Mouse (Mus musculus) monocyte, adult 59 days (primary cell): ENCODE data around the gene Olfr1535. TPM values are rescaled to one million over a fixed set of nuclear protein-coding genes. Genes with fewer than 3 reads are reported as not detected.

Experiments
- total RNA-seq, 2 experiments: library from RNA; stranded (reverse); gene quantifications; one replicate each; pipeline ENCODE4 v1.2.4; 2023

The Olfr1535 gene
- not detected for total RNA-seq

DNA sequence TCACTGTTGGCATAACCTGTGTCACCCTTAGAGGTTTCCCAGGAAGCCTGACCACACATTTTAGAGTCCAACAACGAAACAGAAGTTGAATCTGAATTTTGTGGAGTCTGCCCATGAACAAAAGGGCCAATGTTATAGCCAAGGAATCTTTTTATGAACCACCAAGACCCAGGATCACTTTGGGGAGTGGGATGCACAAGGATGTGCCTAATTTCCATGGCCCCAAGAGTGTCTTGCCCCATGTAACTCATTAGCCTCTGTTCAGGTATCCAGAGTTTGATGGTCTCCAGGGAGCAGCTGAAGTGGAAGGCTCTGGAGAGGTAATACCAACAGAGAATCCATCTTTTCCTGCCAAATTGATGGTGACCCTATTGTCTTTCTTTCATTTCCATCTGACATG, at the start of gene Olfr1535:
TSS of gene Olfr1535 (minus strand) at position 101 of the 400 bp plus-strand sequence.

DNA sequence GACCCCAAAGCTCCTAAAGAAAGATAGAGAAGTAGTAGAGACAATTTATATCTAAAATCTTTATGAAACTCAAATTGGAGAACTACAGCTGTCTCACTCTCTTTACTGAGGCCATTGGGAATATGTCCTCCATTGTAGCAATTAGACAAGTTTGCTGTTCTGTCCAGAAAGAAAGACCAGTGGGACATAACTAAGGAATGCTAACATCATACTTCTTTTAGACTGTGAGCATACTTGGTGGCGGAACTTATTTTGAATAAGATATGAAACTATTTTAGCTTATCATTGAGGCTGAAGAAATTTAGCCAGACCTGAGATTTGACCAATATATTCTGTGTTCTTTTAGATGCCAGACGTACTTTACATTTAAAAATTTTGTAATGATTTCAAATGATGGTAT, 22.0 kb upstream of the Olfr1535 start, which contains the start of gene Olfr1364:
TSS of gene Olfr1364 (minus strand) at position 101 of the 400 bp plus-strand sequence.

DNA sequence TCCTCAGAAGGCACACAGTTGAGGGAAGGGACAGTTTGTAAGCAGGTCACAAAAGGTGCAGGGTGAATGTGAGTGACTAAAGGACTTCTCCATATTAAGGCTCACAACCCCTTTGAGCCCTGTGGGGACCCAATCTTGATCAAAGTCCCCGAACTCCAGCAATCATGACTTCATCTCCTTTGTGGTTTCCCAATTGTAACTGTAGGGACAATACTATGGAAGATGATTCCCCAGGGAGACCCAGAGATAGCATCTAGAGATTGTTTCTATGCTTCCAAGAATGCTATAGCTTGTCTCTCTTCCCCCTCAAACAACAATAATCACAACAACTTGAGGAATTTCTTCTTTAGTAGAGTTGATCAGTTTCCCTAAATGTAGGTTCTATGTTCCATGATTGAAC, 17.0 kb downstream of the Olfr1535 start, which contains the start of gene Olfr1366:
TSS of gene Olfr1366 (minus strand) at position 101 of the 400 bp plus-strand sequence.

DNA sequence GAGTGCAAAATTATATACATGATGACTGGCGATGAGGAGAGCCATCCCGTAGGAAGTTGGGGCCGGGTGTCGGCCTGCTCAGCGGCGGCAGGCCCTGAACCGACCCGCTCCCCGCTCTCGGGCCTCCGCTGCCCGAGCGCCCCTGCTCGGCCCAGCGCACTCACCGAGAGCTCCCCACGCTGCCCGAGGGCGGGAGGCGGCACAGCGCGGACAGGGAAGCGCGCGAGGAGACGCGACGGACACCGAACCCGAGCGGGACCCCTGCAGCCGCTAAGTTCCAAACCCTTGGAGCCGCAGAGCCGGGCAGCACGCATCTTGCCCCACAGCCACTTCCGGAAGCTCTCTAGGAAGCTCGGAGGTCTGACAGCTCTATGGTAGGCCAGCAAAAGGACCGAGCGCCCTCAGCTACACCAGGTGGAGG, 28.9 kb downstream of the Olfr1535 start, which contains the start of gene Zkscan8:
TSS of gene Zkscan8 (minus strand) at position 340 of the 421 bp plus-strand sequence.

Other genes with a start within 250 kb of the Olfr1535 start
- not detected for gene Gpx6, start 247.8 kb downstream of the Olfr1535 start, total RNA-seq
- not detected for gene Olfr1367, start 213.0 kb downstream of the Olfr1535 start, total RNA-seq
- gene Zscan12, start 197.1 kb downstream of the Olfr1535 start, total RNA-seq, result 1 to 10 TPM; 3.6 to 4.8 TPM
- gene Zkscan3, start 157.1 kb downstream of the Olfr1535 start, total RNA-seq, result 10 to 100 TPM; 38.4 to 40.3 TPM
- not detected for gene Pgbd1, start 118.8 kb downstream of the Olfr1535 start, total RNA-seq
- 10 to 100 TPM; 39.7 to 41.9 TPM for gene Zscan26, start 106.2 kb downstream of the Olfr1535 start, total RNA-seq
- under 1 TPM; 0.45 to 0.61 TPM for gene Nkapl, start 91.4 kb downstream of the Olfr1535 start, total RNA-seq
- gene Zkscan4, start 81.0 kb downstream of the Olfr1535 start, total RNA-seq, result 1 to 10 TPM in 1 of 2 experiments, under 1 TPM in 1; 0.21 to 1.3 TPM
- gene Gm10065, start 80.5 kb downstream of the Olfr1535 start, total RNA-seq, result not detected
- 1 to 10 TPM; 3.2 to 4.5 TPM for gene AK157302, start 64.7 kb downstream of the Olfr1535 start, total RNA-seq
- 10 to 100 TPM; 13.1 to 17.2 TPM for gene Gm11273, start 58.5 kb downstream of the Olfr1535 start, total RNA-seq
- 1 to 10 TPM; 4.9 to 5.6 TPM for gene Zkscan8, start 28.8 kb downstream of the Olfr1535 start, total RNA-seq
- gene Olfr1366, start 17.1 kb downstream of the Olfr1535 start, total RNA-seq, result not detected
- not detected for gene Olfr1364, start 21.9 kb upstream of the Olfr1535 start, total RNA-seq
- gene Olfr1362, start 54.1 kb upstream of the Olfr1535 start, total RNA-seq, result not detected
- not detected for gene Olfr11, start 82.6 kb upstream of the Olfr1535 start, total RNA-seq
- gene Olfr1361, start 103.5 kb upstream of the Olfr1535 start, total RNA-seq, result not detected
- not detected for gene Olfr1360, start 117.5 kb upstream of the Olfr1535 start, total RNA-seq
- not detected for gene Olfr1359, start 138.2 kb upstream of the Olfr1535 start, total RNA-seq
- gene Hist1h2bl, start 156.2 kb upstream of the Olfr1535 start, total RNA-seq, result 100 to 1,000 TPM in 1 of 2 experiments, 10 to 100 TPM in 1; 76.3 to 127 TPM
- 10 to 100 TPM; 49.1 to 81.3 TPM for gene Hist1h2ai, start 156.5 kb upstream of the Olfr1535 start, total RNA-seq
- gene Hist1h3h, start 157.8 kb upstream of the Olfr1535 start, total RNA-seq, result 100 to 1,000 TPM; 116 to 129 TPM
- 10 to 100 TPM in 1 of 2 experiments, 1 to 10 TPM in 1; 9.8 to 11.6 TPM for gene Hist1h2bm, start 162.2 kb upstream of the Olfr1535 start, total RNA-seq
- gene Hist1h4j, start 175.2 kb upstream of the Olfr1535 start, total RNA-seq, result 10 to 100 TPM; 15.5 to 16.5 TPM
- 100 to 1,000 TPM; 368 to 459 TPM for gene Hist1h4k, start 190.6 kb upstream of the Olfr1535 start, total RNA-seq
- 10 to 100 TPM; 38.3 to 45.1 TPM for gene Hist1h2ak, start 193.9 kb upstream of the Olfr1535 start, total RNA-seq
- gene Hist1h2bn, start 194.2 kb upstream of the Olfr1535 start, total RNA-seq, result 100 to 1,000 TPM in 1 of 2 experiments, 10 to 100 TPM in 1; 96.0 to 110 TPM
- gene Hist1h1b, start 220.7 kb upstream of the Olfr1535 start, total RNA-seq, result 100 to 1,000 TPM in 1 of 2 experiments, 10 to 100 TPM in 1; 97.5 to 117 TPM
- 100 to 1,000 TPM; 136 to 153 TPM for gene Hist1h3i, start 223.5 kb upstream of the Olfr1535 start, total RNA-seq
- 10 to 100 TPM; 24.1 to 24.2 TPM for gene Hist1h2an, start 227.3 kb upstream of the Olfr1535 start, total RNA-seq
- gene Hist1h2bp, start 227.6 kb upstream of the Olfr1535 start, total RNA-seq, result 10 to 100 TPM; 19.4 to 40.1 TPM